Mouse (Mus musculus) C2C12 (cell line): Measurements from ENCODE around the gene Aff3. TPM values are rescaled to one million over a fixed set of nuclear protein-coding genes. Genes with fewer than 3 reads are reported as not detected.

ENCODE experiments used
- H3K27me3 ChIP-seq: one replicate; pipeline ENCODE4 v1.6.1; 2011; ENCODE audit not compliant: control insufficient read depth, insufficient read depth, insufficient read length
- H3K36me3 ChIP-seq: one replicate; pipeline ENCODE4 v1.6.1; 2011; ENCODE audit not compliant: control insufficient read depth, insufficient read depth
- H3K4me3 ChIP-seq: one replicate; pipeline ENCODE4 v1.5.1; 2011; ENCODE audit warnings: mild to moderate bottlenecking, control low read depth; ENCODE audit not compliant: poor library complexity, insufficient read depth, severe bottlenecking
- H3K79me2 ChIP-seq: one replicate; pipeline ENCODE4 v1.6.1; 2011; ENCODE audit not compliant: control insufficient read depth, insufficient read depth
- H3K79me3 ChIP-seq: one replicate; pipeline ENCODE4 v1.6.1; 2011; ENCODE audit warnings: low read depth, control low read depth
- H3ac ChIP-seq: one replicate; pipeline ENCODE3; 2011; ENCODE audit warnings: low read depth; ENCODE audit not compliant: control insufficient read depth, insufficient read length
- CEBPB ChIP-seq: IDR thresholded peaks from one replicate; pipeline ENCODE4 v1.6.1; 2011; ENCODE audit warnings: low read depth, mild to moderate bottlenecking, control low read depth, moderate library complexity
- CTCF ChIP-seq: IDR thresholded peaks from one replicate; pipeline ENCODE4 v1.5.1; 2011; ENCODE audit not compliant: control insufficient read depth, insufficient read depth, insufficient read length
- FOSL1 ChIP-seq: IDR thresholded peaks from one replicate; pipeline ENCODE4 v1.8.0; 2011; ENCODE audit warnings: mild to moderate bottlenecking, low read length; ENCODE audit not compliant: poor library complexity, insufficient read depth, severe bottlenecking
- MAX ChIP-seq: IDR thresholded peaks from one replicate; pipeline ENCODE4 v1.6.1; 2011; ENCODE audit warnings: mild to moderate bottlenecking, control low read depth
- MYOD1 ChIP-seq: IDR thresholded peaks from one replicate; pipeline ENCODE4 v1.6.1; 2011; ENCODE audit warnings: low read depth; ENCODE audit not compliant: control insufficient read depth, insufficient read length
- MYOG ChIP-seq: IDR thresholded peaks from one replicate; pipeline ENCODE4 v1.6.1; 2011; ENCODE audit not compliant: control insufficient read depth, insufficient read length; ENCODE audit errors: extremely low read depth
- USF1 ChIP-seq: IDR thresholded peaks from one replicate; pipeline ENCODE4 v1.6.1; 2011; ENCODE audit warnings: low read depth, mild to moderate bottlenecking, control low read depth, moderate library complexity
- polyA plus RNA-seq: library from polyadenylated mRNA; unstranded; fragments of >200 nt; fragmentation: generic; extraction: Trizol; gene quantifications from one replicate; pipeline ENCODE4 v1.2.1, GENCODE M21; 2012; ENCODE audit warnings: missing spikeins

Gene Aff3
- polyA plus RNA-seq, 1 experiment = not detected

DNA sequence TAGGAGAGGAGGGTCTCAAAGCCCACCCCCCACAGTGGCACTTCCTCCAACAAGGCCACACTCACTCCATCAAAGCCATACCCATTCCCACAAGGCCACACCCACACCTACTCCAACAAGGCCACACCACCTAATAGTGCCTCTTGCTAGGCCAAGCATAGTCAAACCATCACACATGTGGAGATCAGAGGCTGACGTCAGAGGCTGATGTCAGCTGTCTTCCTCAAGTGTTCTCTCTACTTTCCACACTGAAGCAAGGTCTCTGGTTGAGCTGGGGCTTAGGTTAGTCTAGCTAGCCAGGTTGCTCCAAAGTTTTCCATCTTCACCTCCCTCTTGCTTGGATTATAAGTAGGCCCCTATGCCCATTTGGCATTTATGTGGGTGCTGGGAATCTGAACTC, 856 bp upstream of the Aff3 start:
- Histone ChIP-seq H3K4me3 (no peak overlapping the region), H3ac (no peak overlapping the region), H3K79me2 (no peaks in the 10 kb centered on the region), H3K36me3 (no peaks in the 10 kb centered on the region), H3K27me3 (no peaks in the 10 kb centered on the region), H3K79me3 (no peaks in the 10 kb centered on the region)
- TF ChIP-seq USF1 = no peak
- no peak for TF ChIP-seq MYOG
- TF ChIP-seq MAX = no peak
- TF ChIP-seq CEBPB = no peak
- no peak for TF ChIP-seq CTCF
- TF ChIP-seq FOSL1 = no peak
- TF ChIP-seq MYOD1 = no peak

DNA sequence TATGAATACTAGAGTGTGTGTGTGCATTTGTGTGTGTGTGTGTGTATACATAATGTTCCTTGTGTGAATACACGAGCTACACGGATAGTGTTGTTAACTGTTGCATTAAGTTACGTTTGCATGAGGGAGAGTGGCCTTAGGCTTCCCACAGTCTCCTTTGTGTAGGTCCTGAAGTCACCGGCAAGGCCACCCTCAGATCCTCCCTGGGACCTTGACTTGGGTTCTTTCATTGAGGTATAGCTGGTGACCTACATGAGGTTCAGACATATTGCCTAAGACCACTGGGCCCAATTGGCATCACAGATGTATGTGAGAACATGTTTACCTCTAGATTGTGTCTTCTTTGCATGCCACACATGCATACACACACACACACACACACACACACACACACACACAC, 494 bp downstream of the Aff3 start:
- H3K27me3 ChIP-seq = no peaks in the 10 kb centered on the region
- H3K79me2 ChIP-seq = no peaks in the 10 kb centered on the region
- H3K79me3 ChIP-seq = no peaks in the 10 kb centered on the region
- no peak overlapping the region for H3ac ChIP-seq
- TF ChIP-seq CEBPB = no peak
- TF ChIP-seq FOSL1 = no peak
- no peak for TF ChIP-seq MYOG
- TF ChIP-seq MAX = no peak
- no peak for TF ChIP-seq CTCF
- no peak for TF ChIP-seq USF1
- TF ChIP-seq MYOD1 = no peak
- no peak overlapping the region for H3K4me3 ChIP-seq
- H3K36me3 ChIP-seq = no peaks in the 10 kb centered on the region

DNA sequence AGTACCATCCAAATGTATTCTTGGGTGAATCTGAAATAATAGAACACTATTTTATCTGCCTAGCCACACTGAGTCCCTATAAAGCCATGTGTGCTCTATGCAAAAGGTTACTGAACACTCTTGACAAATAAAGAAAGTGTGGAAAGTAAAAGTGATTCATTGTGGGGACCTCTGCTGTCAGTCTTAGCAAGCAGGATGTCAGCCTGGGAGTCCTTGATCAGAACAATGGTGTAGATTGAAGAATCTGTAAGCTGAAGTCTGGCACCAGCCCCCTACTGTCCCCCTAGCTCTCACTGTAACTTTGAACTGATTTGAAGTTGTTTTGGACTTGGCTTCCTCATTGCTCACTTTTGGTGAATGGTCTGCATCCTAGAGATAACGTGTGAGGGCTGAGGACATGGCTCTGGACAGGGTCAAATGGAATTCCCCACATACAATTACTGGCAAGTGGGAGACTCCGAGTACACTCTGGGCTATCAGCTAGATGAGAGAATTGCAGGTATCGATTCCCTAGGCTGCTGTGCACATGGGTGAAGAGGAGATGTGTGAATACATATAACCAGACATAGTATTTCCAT, 2.0 kb downstream of the Aff3 start:
- TF ChIP-seq MAX = no peak
- TF ChIP-seq MYOD1 = no peak
- no peak for TF ChIP-seq FOSL1
- no peak for TF ChIP-seq CEBPB
- no peak for TF ChIP-seq USF1
- no peak for TF ChIP-seq MYOG
- TF ChIP-seq CTCF = no peak
- no peaks in the 10 kb centered on the region for H3K79me2 ChIP-seq
- H3K4me3 ChIP-seq = no peak overlapping the region
- H3K27me3 ChIP-seq = no peaks in the 10 kb centered on the region
- H3K36me3 ChIP-seq = no peaks in the 10 kb centered on the region
- H3ac ChIP-seq = no peak overlapping the region
- H3K79me3 ChIP-seq = no peaks in the 10 kb centered on the region

DNA sequence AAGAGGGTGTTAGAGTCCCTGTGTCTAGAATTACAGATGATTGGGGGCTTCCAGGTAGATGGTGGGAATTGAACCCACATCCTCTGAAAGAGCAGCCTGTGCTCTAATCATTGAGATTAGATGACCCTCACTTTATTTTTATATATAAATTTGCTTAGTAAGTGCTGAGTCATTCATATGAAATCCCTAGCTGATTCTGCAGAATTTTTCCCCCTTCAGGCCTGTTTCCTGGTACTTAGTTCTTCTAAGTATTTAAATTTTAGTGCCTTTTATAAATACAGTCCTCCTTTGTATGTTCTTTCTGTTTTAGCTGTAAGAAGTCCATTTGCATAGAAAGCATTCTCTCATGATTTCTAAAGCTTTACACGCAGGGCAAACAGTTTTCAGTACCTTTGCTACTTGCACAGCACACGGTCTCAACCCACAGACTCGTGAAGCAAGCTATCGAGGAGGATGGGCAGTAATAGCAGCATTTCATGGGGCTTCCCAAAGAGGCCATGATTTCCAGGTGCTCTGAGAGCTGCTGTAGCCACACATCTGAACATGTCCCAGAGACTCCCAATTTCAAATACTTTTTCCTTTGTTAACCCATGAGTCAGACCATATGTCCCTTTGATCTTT, 5.7 kb downstream of the Aff3 start:
- no peaks in the 10 kb centered on the region for H3K79me2 ChIP-seq
- H3ac ChIP-seq = no peak overlapping the region
- no peaks in the 10 kb centered on the region for H3K27me3 ChIP-seq
- no peak overlapping the region for H3K4me3 ChIP-seq
- H3K79me3 ChIP-seq = no peaks in the 10 kb centered on the region
- H3K36me3 ChIP-seq = no peaks in the 10 kb centered on the region
- TF ChIP-seq CEBPB = no peak
- TF ChIP-seq MAX = no peak
- TF ChIP-seq MYOD1 = no peak
- TF ChIP-seq USF1 = no peak
- no peak for TF ChIP-seq MYOG
- no peak for TF ChIP-seq FOSL1
- TF ChIP-seq CTCF = no peak

DNA sequence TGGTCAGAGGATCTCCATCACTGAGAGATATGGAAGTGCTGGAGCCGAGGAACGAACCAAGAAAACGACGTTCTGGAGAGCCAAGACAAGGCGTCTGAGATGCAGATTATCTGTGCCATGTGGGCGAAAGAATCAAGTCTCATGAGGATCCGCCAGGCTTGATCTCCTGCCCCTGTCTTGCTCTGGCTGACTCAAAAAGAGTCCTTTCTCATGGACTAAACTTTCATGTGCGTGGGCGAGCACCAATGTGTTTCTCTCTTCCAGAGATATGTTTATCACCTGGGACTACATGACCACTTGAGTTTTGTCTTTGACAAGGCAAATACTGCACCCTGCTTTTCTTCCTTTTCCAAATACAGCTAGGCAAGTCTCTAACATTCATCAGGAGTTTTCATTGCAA, 6.4 kb downstream of the Aff3 start:
- TF ChIP-seq CEBPB (no peak), MAX (no peak), MYOD1 (no peak), USF1 (no peak), CTCF (no peak), FOSL1 (no peak), MYOG (no peak)

DNA sequence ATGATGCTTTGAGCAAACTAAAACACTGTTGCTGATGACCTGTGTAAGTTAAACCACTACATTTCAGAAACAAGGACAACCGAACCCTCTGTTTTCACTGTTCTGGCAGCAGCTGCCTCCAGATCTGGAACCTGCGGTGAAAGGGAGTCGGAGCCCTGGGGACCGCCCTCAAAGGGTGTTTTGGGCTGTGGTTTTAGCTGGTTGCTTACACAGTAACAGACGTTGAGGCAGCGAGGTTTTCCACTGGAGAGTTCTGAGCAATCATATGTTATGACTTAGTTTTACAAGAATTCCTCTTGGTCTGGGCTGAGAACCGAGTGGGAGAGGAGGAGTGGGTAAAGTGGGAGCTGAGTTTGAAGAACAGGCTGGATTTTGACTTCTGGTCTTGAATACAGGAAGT, 7.1 kb downstream of the Aff3 start:
- Histone ChIP-seq H3K36me3 (no peaks in the 10 kb centered on the region), H3K79me3 (no peaks in the 10 kb centered on the region), H3K4me3 (no peak overlapping the region), H3ac (no peak overlapping the region), H3K79me2 (no peaks in the 10 kb centered on the region), H3K27me3 (no peaks in the 10 kb centered on the region)
- TF ChIP-seq FOSL1 = no peak
- TF ChIP-seq MAX = no peak
- no peak for TF ChIP-seq CEBPB
- no peak for TF ChIP-seq MYOG
- no peak for TF ChIP-seq USF1
- TF ChIP-seq CTCF = no peak
- TF ChIP-seq MYOD1 = no peak

More for the DNA sequence above, 6.4 kb downstream of the Aff3 start:
- Histone ChIP-seq H3K79me2 (no peaks in the 10 kb centered on the region), H3K36me3 (no peaks in the 10 kb centered on the region), H3K79me3 (no peaks in the 10 kb centered on the region), H3K4me3 (no peak overlapping the region), H3ac (no peak overlapping the region), H3K27me3 (no peaks in the 10 kb centered on the region)
